Mouse (Mus musculus) myocyte (in vitro differentiated cells): ENCODE data around the gene Olfr522. TPM values are rescaled to one million over a fixed set of nuclear protein-coding genes. Genes with fewer than 3 reads are reported as not detected.

Experiments
- H3K27me3 ChIP-seq: one replicate; pipeline ENCODE4 v1.6.1; 2011; ENCODE audit not compliant: control insufficient read depth, insufficient read depth, insufficient read length
- H3K36me3 ChIP-seq: one replicate; pipeline ENCODE4 v1.6.1; 2011; ENCODE audit not compliant: control insufficient read depth, insufficient read depth
- H3K4me2 ChIP-seq: one replicate; pipeline ENCODE4 v1.6.1; 2011; ENCODE audit warnings: low read depth, control low read depth
- H3K4me3 ChIP-seq: one replicate; pipeline ENCODE4 v1.5.1; 2011; ENCODE audit warnings: mild to moderate bottlenecking, control low read depth, moderate library complexity
- H3K79me2 ChIP-seq: one replicate; pipeline ENCODE4 v1.6.1; 2011; ENCODE audit not compliant: control insufficient read depth, insufficient read depth
- H3ac ChIP-seq: one replicate; pipeline ENCODE4 v1.6.1; 2011; ENCODE audit not compliant: control insufficient read depth, insufficient read length
- CEBPB ChIP-seq: IDR thresholded peaks from 2 replicates; pipeline ENCODE4 v1.6.1; 2011; ENCODE audit warnings: mild to moderate bottlenecking, moderate library complexity; ENCODE audit not compliant: poor library complexity, insufficient read depth, severe bottlenecking
- E2F4 ChIP-seq: IDR thresholded peaks from one replicate; pipeline ENCODE4 v1.6.1; 2011; ENCODE audit warnings: mild to moderate bottlenecking, control low read depth, moderate library complexity; ENCODE audit not compliant: insufficient read depth
- MAX ChIP-seq: IDR thresholded peaks from one replicate; pipeline ENCODE4 v1.6.1; 2011; ENCODE audit warnings: low read depth, mild to moderate bottlenecking, control low read depth
- MYOD1 ChIP-seq, 3 experiments: IDR thresholded peaks; one replicate each; pipeline ENCODE4 v1.6.1; 2011; ENCODE audit warnings: control low read depth in 2 of 3, low read depth in 2 of 3, mild to moderate bottlenecking in 2 of 3, moderate library complexity in 1 of 3; ENCODE audit not compliant: insufficient read length in 2 of 3, control insufficient read depth in 1 of 3
- MYOG ChIP-seq, 3 experiments: IDR thresholded peaks; one replicate each; pipeline ENCODE4 v1.6.1; 2011; ENCODE audit warnings: control low read depth in 2 of 3, low read depth in 2 of 3, mild to moderate bottlenecking in 2 of 3; ENCODE audit not compliant: insufficient read length in 2 of 3, control insufficient read depth in 1 of 3, insufficient read depth in 1 of 3
- POLR2A ChIP-seq: IDR thresholded peaks from one replicate; pipeline ENCODE4 v1.6.1; 2011; ENCODE audit warnings: low read depth, mild to moderate bottlenecking, control low read depth, moderate library complexity; ENCODE audit not compliant: insufficient read length
- POLR2AphosphoS2 ChIP-seq: IDR thresholded peaks from one replicate; pipeline ENCODE4 v1.6.1; 2011; ENCODE audit warnings: low read depth, control low read depth; ENCODE audit not compliant: insufficient read length
- REST ChIP-seq: IDR thresholded peaks from one replicate; pipeline ENCODE4 v1.6.1; 2011; ENCODE audit warnings: mild to moderate bottlenecking, control low read depth, moderate library complexity; ENCODE audit not compliant: insufficient read depth, insufficient read length
- SRF ChIP-seq: IDR thresholded peaks from one replicate; pipeline ENCODE4 v1.6.1; 2011; ENCODE audit warnings: low read depth; ENCODE audit not compliant: control insufficient read depth, insufficient read length
- TCF12 ChIP-seq: IDR thresholded peaks from one replicate; pipeline ENCODE4 v1.6.1; 2011; ENCODE audit warnings: mild to moderate bottlenecking, control low read depth; ENCODE audit not compliant: poor library complexity, insufficient read depth, severe bottlenecking
- TCF3 ChIP-seq: IDR thresholded peaks from one replicate; pipeline ENCODE4 v1.6.1; 2011; ENCODE audit warnings: low read depth, control low read depth; ENCODE audit not compliant: insufficient read length
- USF1 ChIP-seq: IDR thresholded peaks from one replicate; pipeline ENCODE4 v1.6.1; 2011; ENCODE audit warnings: low read depth, mild to moderate bottlenecking, control low read depth, moderate library complexity
- polyA plus RNA-seq: library from polyadenylated mRNA; unstranded; fragments of >200 nt; fragmentation: generic; extraction: Trizol; gene quantifications from one replicate; pipeline ENCODE4 v1.2.1, GENCODE M21; 2012; ENCODE audit warnings: missing spikeins

Olfr522 gene
- polyA plus RNA-seq, 1 experiment: not detected

DNA sequence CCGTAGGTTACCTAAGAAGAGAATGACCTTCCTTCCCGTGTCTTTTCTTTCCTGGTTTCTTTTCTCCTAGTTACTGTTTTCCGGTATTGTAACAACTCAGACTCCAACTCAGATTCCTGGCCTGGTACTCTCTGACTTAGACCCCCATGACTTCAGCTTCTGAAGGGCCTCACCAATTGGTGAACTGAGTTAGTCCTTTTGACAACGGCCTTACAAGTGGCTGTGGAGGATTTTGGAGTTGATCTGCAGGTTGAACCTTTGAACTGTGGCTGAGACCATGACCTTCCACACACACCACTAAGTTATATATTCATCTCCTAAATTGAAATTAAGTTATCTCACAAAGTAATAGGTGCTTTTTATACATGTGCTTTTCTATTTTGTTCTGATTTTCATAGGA is 19.6 kb upstream of the Olfr522 start:
- Histone ChIP-seq H3K79me2 (no peaks in the 10 kb centered on the region), H3ac (no peak overlapping the region), H3K27me3 (no peaks in the 10 kb centered on the region), H3K36me3 (no peaks in the 10 kb centered on the region), H3K4me3 (no peak overlapping the region), H3K4me2 (no peak overlapping the region)
- TF ChIP-seq SRF (no peak), TCF3 (no peak)

DNA sequence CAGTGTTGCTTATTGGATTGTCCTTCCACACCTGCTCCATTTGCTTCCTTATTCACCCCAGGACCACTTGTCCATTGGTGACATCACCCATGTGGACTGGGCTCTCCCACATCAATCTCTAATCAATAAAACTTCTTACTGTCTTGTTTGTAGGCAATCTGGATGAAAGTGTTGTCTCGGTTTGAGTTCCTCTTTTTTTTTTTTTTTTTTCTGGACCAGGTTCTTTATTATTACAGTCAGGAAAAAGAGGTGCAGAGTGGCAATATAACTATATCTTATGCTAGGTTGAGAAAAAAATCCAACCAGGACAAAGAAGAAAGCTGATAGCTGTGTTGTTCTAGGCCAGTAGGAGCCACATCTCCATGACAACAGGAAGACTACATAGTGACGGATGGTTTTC is 16.1 kb upstream of the Olfr522 start:
- H3K4me2 ChIP-seq: no peak overlapping the region
- H3K79me2 ChIP-seq: no peaks in the 10 kb centered on the region
- TF ChIP-seq POLR2A: no peak
- no peak for TF ChIP-seq TCF3
- TF ChIP-seq TCF12: no peak
- no peak for TF ChIP-seq MYOD1 (IDR thresholded peaks at IDR 0.05; ENCODE audit: control insufficient read depth in 1 of 3, insufficient read length in 2 of 3, low read depth in 2 of 3)
- no peak for TF ChIP-seq REST
- no peak for TF ChIP-seq POLR2AphosphoS2
- no peak for TF ChIP-seq MYOG (IDR thresholded peaks at IDR 0.05; ENCODE audit: control insufficient read depth in 1 of 3, insufficient read depth in 1 of 3, insufficient read length in 2 of 3, low read depth in 2 of 3)
- TF ChIP-seq E2F4: no peak
- TF ChIP-seq USF1: no peak
- TF ChIP-seq MAX: no peak
- no peak for TF ChIP-seq CEBPB
- no peak for TF ChIP-seq SRF
- no peak overlapping the region for H3K4me3 ChIP-seq
- no peaks in the 10 kb centered on the region for H3K36me3 ChIP-seq
- H3K27me3 ChIP-seq: peaks cover 7% of the 10 kb centered on the region
- H3ac ChIP-seq: no peak overlapping the region

DNA sequence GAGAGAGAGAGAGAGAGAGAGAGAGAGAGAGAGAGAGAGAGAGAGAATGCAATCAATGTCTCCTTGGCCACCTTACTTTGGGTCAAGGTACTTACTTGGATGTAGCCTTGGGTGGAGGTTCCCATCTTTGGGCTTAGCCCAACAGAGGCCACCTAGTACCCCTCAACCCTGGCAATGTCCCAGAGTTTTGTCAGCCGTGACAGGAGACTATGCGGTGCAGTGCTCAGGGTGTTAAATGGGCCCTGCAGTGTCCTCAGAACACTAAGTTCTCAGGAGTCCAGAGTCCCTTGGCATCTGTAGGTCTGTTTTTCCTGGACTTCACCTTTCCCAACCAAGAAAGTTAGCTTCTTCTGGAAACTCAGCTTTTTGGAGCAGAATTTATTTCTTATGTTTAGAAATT is 14.6 kb upstream of the Olfr522 start:
- H3K36me3 ChIP-seq: no peaks in the 10 kb centered on the region
- TF ChIP-seq TCF3 (no peak), MAX (no peak), TCF12 (no peak), MYOD1 (IDR thresholded peaks at IDR 0.05; ENCODE audit: control insufficient read depth in 1 of 3, insufficient read length in 2 of 3, low read depth in 2 of 3) (no peak), REST (no peak), POLR2AphosphoS2 (no peak), E2F4 (no peak), SRF (no peak), CEBPB (no peak), USF1 (no peak), POLR2A (no peak), MYOG (IDR thresholded peaks at IDR 0.05; ENCODE audit: control insufficient read depth in 1 of 3, insufficient read depth in 1 of 3, insufficient read length in 2 of 3, low read depth in 2 of 3) (no peak)
- H3K4me3 ChIP-seq: no peak overlapping the region
- peaks cover 7% of the 10 kb centered on the region for H3K27me3 ChIP-seq
- H3K4me2 ChIP-seq: no peak overlapping the region
- no peaks in the 10 kb centered on the region for H3K79me2 ChIP-seq
- no peak overlapping the region for H3ac ChIP-seq

DNA sequence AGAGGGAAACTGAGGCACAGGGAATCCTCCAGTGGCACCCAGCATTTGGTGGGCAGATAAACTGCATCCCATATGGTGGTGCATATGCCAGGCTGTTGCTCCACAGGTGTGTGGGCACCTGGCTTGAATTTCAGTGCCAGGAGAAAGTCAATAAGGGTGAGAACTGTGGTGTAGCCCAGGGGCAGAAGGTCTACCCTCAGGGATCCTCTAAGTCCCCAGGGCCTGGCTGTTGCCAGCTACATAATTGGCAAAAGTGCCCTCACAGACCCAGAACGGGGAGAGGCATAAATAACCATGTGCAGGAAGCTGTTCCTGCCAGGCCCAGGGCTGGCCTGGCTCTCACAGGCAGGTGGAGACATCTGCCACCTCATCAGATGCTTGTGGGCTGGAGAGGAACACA is 8.4 kb upstream of the Olfr522 start, which contains the start of gene Olfr523:
TSS of gene Olfr523 (plus strand) at position 282 of the 400 bp plus-strand sequence.
- Histone ChIP-seq H3K4me3 (no peak within 1 kb of the TSS), H3K4me2 (no peak within 1 kb of the TSS), H3K27me3 (peaks cover 7% of the 10 kb centered on the region), H3K36me3 (no peaks in the 10 kb centered on the region), H3K79me2 (no peaks in the 10 kb centered on the region), H3ac (no peak within 1 kb of the TSS)
- TF ChIP-seq CEBPB (no peak), TCF12 (no peak), REST (no peak), E2F4 (no peak), POLR2A (no peak), TCF3 (no peak)

DNA sequence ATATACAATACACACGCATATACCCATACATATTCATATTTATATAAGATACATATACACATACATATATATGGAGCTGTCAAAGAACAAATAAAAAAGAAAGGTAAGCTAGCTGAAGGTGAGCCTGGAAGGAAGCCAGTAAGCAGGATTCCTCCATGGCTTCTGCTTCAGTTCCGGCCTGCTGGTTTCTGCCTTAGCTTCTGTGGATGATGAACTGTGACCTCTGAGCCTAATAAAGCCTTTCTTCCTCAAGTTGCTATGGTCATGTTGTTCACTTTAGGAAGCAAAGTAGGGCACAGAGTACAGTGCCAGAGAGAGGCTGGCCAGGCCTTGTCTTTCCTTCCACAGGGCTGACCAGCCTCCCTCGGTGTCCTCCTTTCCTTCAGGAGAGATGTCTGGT is 6.3 kb upstream of the Olfr522 start:
- Histone ChIP-seq H3ac (no peak overlapping the region), H3K4me3 (no peak overlapping the region), H3K27me3 (no peaks in the 10 kb centered on the region), H3K36me3 (no peaks in the 10 kb centered on the region), H3K4me2 (no peak overlapping the region), H3K79me2 (no peaks in the 10 kb centered on the region)
- TF ChIP-seq POLR2A: no peak
- TF ChIP-seq CEBPB: no peak
- no peak for TF ChIP-seq TCF12

DNA sequence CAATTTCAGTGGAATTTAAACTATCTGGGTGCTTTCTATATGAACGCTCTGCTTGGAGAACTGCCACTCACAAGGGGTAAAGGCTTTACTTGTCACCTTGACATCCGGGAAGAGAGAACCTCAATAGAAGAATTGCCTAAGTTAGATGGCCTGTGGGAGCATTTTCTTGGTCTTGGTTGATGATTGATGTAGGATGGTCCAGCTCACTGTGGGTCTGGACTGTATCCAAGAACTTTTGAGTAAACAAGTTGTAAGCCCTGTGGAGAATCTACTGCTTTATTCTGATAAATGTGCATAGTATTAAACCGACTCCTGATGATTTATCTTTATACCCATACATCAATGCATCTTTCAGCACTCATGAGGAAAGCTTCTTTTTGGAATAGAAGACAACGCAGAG is 4.8 kb upstream of the Olfr522 start:
- no peak overlapping the region for H3K4me2 ChIP-seq
- no peaks in the 10 kb centered on the region for H3K36me3 ChIP-seq
- no peaks in the 10 kb centered on the region for H3K27me3 ChIP-seq
- no peak overlapping the region for H3K4me3 ChIP-seq
- no peak overlapping the region for H3ac ChIP-seq
- H3K79me2 ChIP-seq: no peaks in the 10 kb centered on the region
- TF ChIP-seq MAX (no peak), MYOD1 (IDR thresholded peaks at IDR 0.05; ENCODE audit: control insufficient read depth in 1 of 3, insufficient read length in 2 of 3, low read depth in 2 of 3) (no peak), POLR2AphosphoS2 (no peak), REST (no peak), E2F4 (no peak), POLR2A (no peak), CEBPB (no peak), USF1 (no peak), SRF (no peak), TCF12 (no peak), MYOG (IDR thresholded peaks at IDR 0.05; ENCODE audit: control insufficient read depth in 1 of 3, insufficient read depth in 1 of 3, insufficient read length in 2 of 3, low read depth in 2 of 3) (no peak), TCF3 (no peak)
